Mouse (Mus musculus) bone marrow, adult 2 months (tissue): Measurements from ENCODE around the gene Olfr56.

Source experiments
- CTCF ChIP-seq: fragments of 200-500 bp; IDR thresholded peaks from 2 replicates; pipeline ENCODE4 v1.5.1; 2011; ENCODE audit warnings: low read length, control low read depth; ENCODE audit not compliant: control insufficient read depth, insufficient read depth
- POLR2A ChIP-seq: fragments of 200-500 bp; IDR thresholded peaks from 2 replicates; pipeline ENCODE4 v1.6.1; 2011; ENCODE audit warnings: low read depth, mild to moderate bottlenecking, control low read depth, low read length, borderline replicate concordance; ENCODE audit not compliant: control insufficient read depth

GRCm38 (mm10) chr11:49092053-49092586, 113.4 kb downstream of the Olfr56 start:
- TF ChIP-seq POLR2A (no peak), CTCF (no peak)
